Mouse (Mus musculus): ENCODE results near the gene Chst8. TPM values are rescaled to one million over a fixed set of nuclear protein-coding genes. Genes with fewer than 3 reads are reported as not detected.
A peak's percentile ranks its signal among the peaks of the same experiment; 100 is the strongest.

The Chst8 gene
- total RNA-seq, 1 experiment, result 2.7 TPM

- no peak for DNase-seq (ENCODE audit: low read depth, low spot score)
- TF ChIP-seq ZNF384 (IDR thresholded peaks at IDR 0.05; ENCODE audit: low read depth, low read length), result no peak
- TF ChIP-seq HCFC1 (IDR thresholded peaks at IDR 0.05; ENCODE audit: borderline replicate concordance, insufficient read depth, low read length), result no peak
- no peak for TF ChIP-seq MAFK (IDR thresholded peaks at IDR 0.05; ENCODE audit: insufficient read depth, low read depth, low read length)
- no peak for TF ChIP-seq ZC3H11A (IDR thresholded peaks at IDR 0.05; ENCODE audit: borderline replicate concordance, low read depth, low read length)
- no peak for TF ChIP-seq CHD2 (IDR thresholded peaks at IDR 0.05; ENCODE audit: low read depth, low read length)
- Histone ChIP-seq H3K9me3 (ENCODE audit: control insufficient read depth, insufficient read depth, low read depth, low read length) (no peaks in the 10 kb centered on the region), H3K27ac (ENCODE audit: insufficient read depth, low read depth, low read length, poor library complexity, severe bottlenecking) (no peak overlapping the region), H3K4me1 (ENCODE audit: control insufficient read depth in 2 of 2, insufficient read depth in 2 of 2, low read length in 2 of 2, poor library complexity in 1 of 2) (no peaks in the 10 kb centered on the region), H3K4me3 (ENCODE audit: insufficient read depth in 1 of 2, low read depth in 1 of 2, low read length in 2 of 2, poor library complexity in 1 of 2, severe bottlenecking in 1 of 2) (no peak overlapping the region), H3K36me3 (ENCODE audit: control insufficient read depth, insufficient read depth, low read length, poor library complexity, severe bottlenecking) (no peaks in the 10 kb centered on the region), H3K9ac (ENCODE audit: insufficient read depth, low read depth, low read length, poor library complexity, severe bottlenecking) (no peak overlapping the region)
- in situ Hi-C loops (cut with MboI; ENCODE audit: low sequenced_read_pairs in 2 of 2, unreplicated experiment in 2 of 2), result loop anchor here (10.0 to 25.0 kb wide), 4 partner anchors 63 to 349 kb away; partner anchors contain the start of gene Slc7a10 (in 1 of the 2)
Measured at GRCm38 (mm10) chr7:34838231-34838630, 25.7 kb upstream of the Chst8 start.

GRCm38 (mm10) chr7:34826255-34826909, 13.9 kb upstream of the Chst8 start:
- Histone ChIP-seq H3K9me3 (ENCODE audit: control insufficient read depth, insufficient read depth, low read depth, low read length) (no peaks in the 10 kb centered on the region), H3K27ac (ENCODE audit: insufficient read depth, low read depth, low read length, poor library complexity, severe bottlenecking) (no peak overlapping the region), H3K4me3 (ENCODE audit: insufficient read depth in 1 of 2, low read depth in 1 of 2, low read length in 2 of 2, poor library complexity in 1 of 2, severe bottlenecking in 1 of 2) (no peak overlapping the region), H3K4me1 (ENCODE audit: control insufficient read depth in 2 of 2, insufficient read depth in 2 of 2, low read length in 2 of 2, poor library complexity in 1 of 2) (no peaks in the 10 kb centered on the region), H3K36me3 (ENCODE audit: control insufficient read depth, insufficient read depth, low read length, poor library complexity, severe bottlenecking) (no peaks in the 10 kb centered on the region), H3K9ac (ENCODE audit: insufficient read depth, low read depth, low read length, poor library complexity, severe bottlenecking) (no peak overlapping the region)
- in situ Hi-C loops (cut with MboI; ENCODE audit: low sequenced_read_pairs in 2 of 2, unreplicated experiment in 2 of 2), result loop anchor here (25.0 kb wide), 3 partner anchors 186 to 361 kb away; partner anchors contain the start of gene Slc7a10 (in 1 of the 2)
- peak; percentile 66 for DNase-seq (ENCODE audit: low read depth, low spot score)
- TF ChIP-seq ZNF384 (IDR thresholded peaks at IDR 0.05; ENCODE audit: low read depth, low read length), result 0 out of 2 replicates have a peak, but pooled peaks have one; percentile 35
- peak; percentile 75; the same call in 1 of the 2 replicates for TF ChIP-seq ZC3H11A (IDR thresholded peaks at IDR 0.05; ENCODE audit: borderline replicate concordance, low read depth, low read length)
- no peak for TF ChIP-seq MAFK (IDR thresholded peaks at IDR 0.05; ENCODE audit: insufficient read depth, low read depth, low read length)
- TF ChIP-seq CHD2 (IDR thresholded peaks at IDR 0.05; ENCODE audit: low read depth, low read length), result no peak
- no peak for TF ChIP-seq HCFC1 (IDR thresholded peaks at IDR 0.05; ENCODE audit: borderline replicate concordance, insufficient read depth, low read length)

- in situ Hi-C loops (cut with MboI; ENCODE audit: low sequenced_read_pairs in 2 of 2, unreplicated experiment in 2 of 2), result no loop called here
- H3K4me1 ChIP-seq (ENCODE audit: control insufficient read depth in 2 of 2, insufficient read depth in 2 of 2, low read length in 2 of 2, poor library complexity in 1 of 2), result peaks cover 0 to 4% of the 10 kb centered on the region in 2 experiments; a peak in 2 of 4 replicates
- no peaks in the 10 kb centered on the region for H3K36me3 ChIP-seq (ENCODE audit: control insufficient read depth, insufficient read depth, low read length, poor library complexity, severe bottlenecking)
- no peaks in the 10 kb centered on the region for H3K9me3 ChIP-seq (ENCODE audit: control insufficient read depth, insufficient read depth, low read depth, low read length)
- H3K9ac ChIP-seq (ENCODE audit: insufficient read depth, low read depth, low read length, poor library complexity, severe bottlenecking), result no peak overlapping the region
- no peak overlapping the region for H3K27ac ChIP-seq (ENCODE audit: insufficient read depth, low read depth, low read length, poor library complexity, severe bottlenecking)
- TF ChIP-seq MAFK (IDR thresholded peaks at IDR 0.05; ENCODE audit: insufficient read depth, low read depth, low read length) (no peak), ZNF384 (IDR thresholded peaks at IDR 0.05; ENCODE audit: low read depth, low read length) (no peak), HCFC1 (IDR thresholded peaks at IDR 0.05; ENCODE audit: borderline replicate concordance, insufficient read depth, low read length) (no peak), ZC3H11A (IDR thresholded peaks at IDR 0.05; ENCODE audit: borderline replicate concordance, low read depth, low read length) (no peak), CHD2 (IDR thresholded peaks at IDR 0.05; ENCODE audit: low read depth, low read length) (no peak)
- DNase-seq (ENCODE audit: low read depth, low spot score), result no peak
- no peak overlapping the region for H3K4me3 ChIP-seq (ENCODE audit: insufficient read depth in 1 of 2, low read depth in 1 of 2, low read length in 2 of 2, poor library complexity in 1 of 2, severe bottlenecking in 1 of 2)
Measured at GRCm38 (mm10) chr7:34821587-34821986, 9.1 kb upstream of the Chst8 start.

- H3K9ac ChIP-seq (ENCODE audit: insufficient read depth, low read depth, low read length, poor library complexity, severe bottlenecking), result no peak overlapping the region
- no peak for DNase-seq (ENCODE audit: low read depth, low spot score)
- in situ Hi-C loops (cut with MboI; ENCODE audit: low sequenced_read_pairs in 2 of 2, unreplicated experiment in 2 of 2), result no loop called here
- H3K9me3 ChIP-seq (ENCODE audit: control insufficient read depth, insufficient read depth, low read depth, low read length), result no peaks in the 10 kb centered on the region
- peaks cover 0 to 4% of the 10 kb centered on the region in 2 experiments; a peak in 2 of 4 replicates for H3K4me1 ChIP-seq (ENCODE audit: control insufficient read depth in 2 of 2, insufficient read depth in 2 of 2, low read length in 2 of 2, poor library complexity in 1 of 2)
- TF ChIP-seq MAFK (IDR thresholded peaks at IDR 0.05; ENCODE audit: insufficient read depth, low read depth, low read length), result no peak
- TF ChIP-seq ZC3H11A (IDR thresholded peaks at IDR 0.05; ENCODE audit: borderline replicate concordance, low read depth, low read length), result no peak
- no peak for TF ChIP-seq HCFC1 (IDR thresholded peaks at IDR 0.05; ENCODE audit: borderline replicate concordance, insufficient read depth, low read length)
- no peak for TF ChIP-seq ZNF384 (IDR thresholded peaks at IDR 0.05; ENCODE audit: low read depth, low read length)
- no peak for TF ChIP-seq CHD2 (IDR thresholded peaks at IDR 0.05; ENCODE audit: low read depth, low read length)
- no peaks in the 10 kb centered on the region for H3K36me3 ChIP-seq (ENCODE audit: control insufficient read depth, insufficient read depth, low read length, poor library complexity, severe bottlenecking)
- H3K4me3 ChIP-seq (ENCODE audit: insufficient read depth in 1 of 2, low read depth in 1 of 2, low read length in 2 of 2, poor library complexity in 1 of 2, severe bottlenecking in 1 of 2), result no peak overlapping the region
- no peak overlapping the region for H3K27ac ChIP-seq (ENCODE audit: insufficient read depth, low read depth, low read length, poor library complexity, severe bottlenecking)
Measured at GRCm38 (mm10) chr7:34820554-34820953, 8.0 kb upstream of the Chst8 start.
